Mouse (Mus musculus) heart, adult 8-10 months (tissue): ENCODE data around the gene Nol7. TPM values are rescaled to one million over a fixed set of nuclear protein-coding genes. Genes with fewer than 3 reads are reported as not detected.

Source experiments
- DNase-seq: peaks from one replicate; pipeline ENCODE4 v3.0.0; 2022; ENCODE audit warnings: low spot score
- total RNA-seq, 4 experiments: library from RNA; stranded (reverse); gene quantifications; 2 replicates each; pipeline ENCODE4 v1.2.4; 2022

The Nol7 gene
- total RNA-seq, 4 experiments from 2014 or later, result 84.2 to 130 (median 113) TPM

GRCm38 (mm10) chr13:43428436-43428835 lies 30.2 kb downstream of the Nol7 start:
- no peak for DNase-seq

- no peak for DNase-seq
Measured at GRCm38 (mm10) chr13:43433395-43433794, 35.2 kb downstream of the Nol7 start.

GRCm38 (mm10) chr13:43440376-43440775 lies 42.2 kb downstream of the Nol7 start:
- no peak for DNase-seq

GRCm38 (mm10) chr13:43442551-43442950 lies 44.4 kb downstream of the Nol7 start:
- no peak for DNase-seq

- no peak for DNase-seq
Measured at GRCm38 (mm10) chr13:43443706-43444105, 45.5 kb downstream of the Nol7 start.

- DNase-seq, result no peak
Measured at GRCm38 (mm10) chr13:43444717-43445116, 46.5 kb downstream of the Nol7 start.

DNA sequence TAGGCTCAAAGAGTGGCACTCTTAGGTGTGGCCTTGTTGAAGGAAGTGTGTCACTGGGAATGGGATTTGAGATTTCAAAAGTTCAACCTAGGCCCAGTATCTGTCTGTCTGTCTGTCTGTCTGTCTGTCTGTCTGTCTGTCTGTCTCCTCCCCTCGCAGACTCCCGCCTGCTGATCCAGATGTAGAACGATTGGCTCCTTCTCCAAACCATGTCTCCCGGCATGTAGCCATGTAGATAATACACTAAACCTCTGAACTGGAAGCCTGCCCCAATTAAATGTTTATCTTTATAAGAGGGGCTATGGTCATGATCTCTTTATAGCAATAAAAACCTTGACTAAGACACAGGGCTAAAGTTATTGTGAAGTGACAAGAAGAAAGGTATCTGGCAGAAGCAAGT lies 47.6 kb downstream of the Nol7 start:
- no peak for DNase-seq

DNA sequence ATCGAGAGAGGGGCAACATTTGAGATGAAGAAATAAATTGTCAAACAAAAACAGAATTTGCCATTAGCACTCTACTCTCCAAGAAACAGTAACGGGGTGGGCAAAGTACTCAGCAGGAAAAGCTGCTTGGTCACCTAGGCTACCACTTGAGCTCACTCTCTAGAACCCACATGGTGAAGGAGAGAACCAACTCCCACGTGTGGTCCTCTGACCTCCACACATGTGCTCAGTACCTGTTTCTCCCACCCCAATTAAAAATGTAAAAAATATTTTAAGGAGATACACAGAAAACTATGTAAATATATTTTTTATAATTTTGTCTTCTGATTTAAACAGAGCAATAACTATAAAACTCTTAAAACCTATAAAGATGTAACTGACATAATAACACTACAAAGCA lies 49.5 kb downstream of the Nol7 start:
- no peak for DNase-seq

- DNase-seq, result no peak
Measured at GRCm38 (mm10) chr13:43450686-43451085, 52.5 kb downstream of the Nol7 start.

DNA sequence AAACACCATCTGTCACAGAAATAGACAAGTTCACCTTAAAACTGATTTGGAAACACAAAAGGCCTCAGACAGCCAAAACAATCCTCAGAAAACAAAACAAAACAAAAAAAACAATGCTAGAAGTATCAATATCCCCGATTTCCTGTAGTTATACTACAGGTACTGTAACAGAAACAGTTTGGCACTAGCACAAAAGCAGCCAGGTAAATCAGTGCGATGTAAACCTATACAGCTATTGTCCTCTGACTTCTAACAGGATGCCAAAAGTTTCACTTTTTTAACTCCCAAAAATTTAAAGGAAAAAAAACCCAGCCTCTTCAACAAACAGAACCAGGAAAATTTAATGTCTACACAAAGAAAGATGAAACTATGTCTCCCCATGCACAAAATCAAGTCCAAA lies 54.0 kb downstream of the Nol7 start:
- no peak for DNase-seq

DNA sequence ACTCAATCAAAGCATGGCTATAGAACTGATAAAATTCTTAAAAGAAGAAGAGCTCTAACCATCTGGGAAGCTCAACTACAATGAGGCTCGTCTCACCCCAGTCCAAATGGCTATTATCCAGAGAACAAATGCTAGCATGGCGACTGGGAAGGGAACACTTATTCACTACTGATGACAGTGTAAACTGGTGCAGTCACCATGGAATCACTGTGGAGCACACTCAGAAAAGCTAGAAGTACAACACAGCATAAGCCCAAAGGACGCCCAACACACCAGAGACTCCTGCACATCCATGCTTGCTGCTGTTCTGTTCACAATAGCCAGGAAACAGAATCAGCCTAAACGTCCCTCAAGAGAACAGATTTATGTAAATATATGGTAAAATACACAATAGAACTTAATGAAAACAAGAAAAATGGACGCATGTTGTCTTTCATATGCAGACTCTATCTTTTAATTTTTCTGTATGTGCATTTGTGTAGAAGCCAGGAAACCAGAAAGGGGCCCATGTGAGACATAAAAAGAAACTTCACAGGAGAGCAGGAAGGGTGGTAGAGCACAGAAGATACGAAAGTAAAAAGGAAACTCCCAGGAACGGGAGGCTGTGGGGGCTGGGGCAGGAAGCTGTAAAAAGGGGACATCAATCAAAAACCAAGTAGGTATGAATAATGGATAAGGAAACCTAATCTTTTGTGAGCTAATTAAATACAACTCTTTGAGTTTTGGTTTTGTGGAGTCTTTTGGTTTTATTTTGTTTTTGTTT lies 54.8 kb downstream of the Nol7 start:
- no peak for DNase-seq

DNA sequence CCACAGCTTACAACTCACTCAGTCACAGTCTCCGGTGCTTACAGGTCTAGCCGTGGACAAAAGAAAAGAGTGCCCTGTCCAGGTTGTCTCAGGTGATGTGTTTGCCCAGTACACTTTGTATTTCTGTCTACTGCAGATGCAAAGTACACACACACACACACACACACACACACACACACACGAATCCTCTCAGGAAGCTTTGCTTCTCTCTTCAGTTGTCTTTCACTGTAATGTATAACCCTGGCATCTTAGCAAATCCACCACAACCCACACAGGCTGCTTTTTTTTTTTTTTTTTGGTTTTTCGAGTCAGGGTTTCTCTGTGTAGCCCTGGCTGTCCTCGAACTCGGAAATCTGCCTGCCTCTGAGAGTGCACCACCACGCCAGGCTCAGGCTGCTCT lies 56.2 kb downstream of the Nol7 start:
- no peak for DNase-seq

Other genes starting within 250 kb of the Nol7 start
- gene Tbc1d7, start 226.9 kb upstream of the Nol7 start, total RNA-seq, result 10 to 100 TPM; 30.4 to 34.8 (median 33.0) TPM
- 10 to 100 TPM; 28.2 to 33.9 (median 30.5) TPM for gene Gfod1, start 94.2 kb upstream of the Nol7 start, total RNA-seq
- gene Sirt5, start 32.9 kb upstream of the Nol7 start, total RNA-seq, result 10 to 100 TPM; 57.4 to 64.4 (median 63.0) TPM
- 10 to 100 TPM; 35.9 to 46.7 (median 41.6) TPM for gene Ranbp9, start 82.9 kb downstream of the Nol7 start, total RNA-seq
- 10 to 100 TPM; 43.2 to 51.2 (median 48.7) TPM for gene Mcur1, start 161.8 kb downstream of the Nol7 start, total RNA-seq
- under 1 TPM in 2 of 4 experiments, not detected in 2; 0.09 to 0.16 TPM for gene Rnf182, start 217.3 kb downstream of the Nol7 start, total RNA-seq